ENCODE assay signal across 19 mouse cellular contexts in genomic region chr11:89356018-89356417, GRCm38 (mm10). TPM values are rescaled to one million over a fixed set of nuclear protein-coding genes. Genes with fewer than 3 reads are reported as not detected.
A peak's percentile ranks its signal among the peaks of the same experiment; 100 is the strongest.
DNase-seq lines count a peak whose midpoint lies in the region; ATAC-seq and TF ChIP-seq lines count a peak whose summit lies in the region.
"Had no signal": no experiment of that assay in that cellular context is flagged by ENCODE, and none has a peak within 500 bp of the region (broad histone marks: within the 10 kb centered on the region; RNA-seq: fewer than 3 reads in every experiment).

No protein-coding gene starts in this region.

- no peak for DNase-seq in forebrain, embryonic 10.5 days (ENCODE audit: extremely low spot score, low spot score)
- no peak for DNase-seq in forebrain, postnatal 0 days
- DNase-seq in heart, adult 9 months (ENCODE audit: low spot score in 2 of 2): no peak
- no peak for DNase-seq in midbrain, embryonic 10.5 days (ENCODE audit: low spot score)
- no peak for DNase-seq in midbrain, postnatal 0 days (ENCODE audit: low spot score)
- no peak for DNase-seq in thymus, postnatal 10 days (ENCODE audit: low spot score in 2 of 2)
- DNase-seq: adrenal gland, postnatal 10 days; cerebellum, adult 11-12 months; cerebellum, adult 9-10 months; cerebellum, postnatal 25 days; gastrocnemius, postnatal 14 days; heart, postnatal 14 days had no signal

- ATAC-seq in forebrain, postnatal 0 days: no peak
- ATAC-seq in heart, embryonic 13.5 days (ENCODE audit: extremely low read depth, insufficient number of reproducible peaks, low FRiP score, low TSS enrichment): no peak
- no peak for ATAC-seq in midbrain, postnatal 0 days (ENCODE audit: low FRiP score)
- peak; percentile 58 for ATAC-seq in midbrain, embryonic 13.5 days
- ATAC-seq: forebrain, embryonic 16.5 days had no signal

- peak overlapping the region; percentile 56 for H3K27ac ChIP-seq in forebrain, embryonic 10.5 days
- no peak overlapping the region for H3K27ac ChIP-seq in forebrain, postnatal 0 days (ENCODE audit: low read depth, low read length)
- H3K27ac ChIP-seq in heart, embryonic 13.5 days (replicated peaks): no peak overlapping the region
- H3K27ac ChIP-seq in midbrain, embryonic 10.5 days (replicated peaks): peak overlapping the region; percentile 61
- no peak overlapping the region for H3K27ac ChIP-seq in midbrain, postnatal 0 days (ENCODE audit: low read depth, low read length)
- no peak overlapping the region for H3K27ac ChIP-seq in midbrain, embryonic 13.5 days
- H3K27ac ChIP-seq: embryonic facial prominence, embryonic 13.5 days; heart, embryonic 15.5 days; hindbrain, embryonic 15.5 days had no signal

- H3K9ac ChIP-seq in forebrain, postnatal 0 days: no peak overlapping the region
- H3K9ac ChIP-seq in heart, embryonic 13.5 days: peak overlapping the region; percentile 14; the same call in 1 of the 2 replicates
- no peak overlapping the region for H3K9ac ChIP-seq in midbrain, postnatal 0 days (replicated peaks; ENCODE audit: low read length, poor library complexity, severe bottlenecking)
- no peak overlapping the region for H3K9ac ChIP-seq in midbrain, embryonic 13.5 days (replicated peaks)
- H3K9ac ChIP-seq: embryonic facial prominence, embryonic 13.5 days; heart, embryonic 15.5 days; hindbrain, embryonic 15.5 days had no signal

- H3K4me1 ChIP-seq in forebrain, embryonic 10.5 days: peaks cover 28% of the 10 kb centered on the region
- H3K4me1 ChIP-seq in forebrain, postnatal 0 days (ENCODE audit: insufficient read depth): no peaks in the 10 kb centered on the region
- peaks cover 25% of the 10 kb centered on the region for H3K4me1 ChIP-seq in heart, embryonic 13.5 days
- H3K4me1 ChIP-seq in midbrain, embryonic 10.5 days: peaks cover 16% of the 10 kb centered on the region
- 0 out of 2 replicates have a peak, but pooled peaks cover 7% of the 10 kb centered on the region for H3K4me1 ChIP-seq in midbrain, postnatal 0 days (ENCODE audit: insufficient read depth, low read length)
- peaks cover 13% of the 10 kb centered on the region for H3K4me1 ChIP-seq in midbrain, embryonic 13.5 days (replicated peaks)
- H3K4me1 ChIP-seq: hindbrain, embryonic 15.5 days had no signal

- H3K4me3 ChIP-seq in forebrain, embryonic 10.5 days: no peak overlapping the region
- H3K4me3 ChIP-seq in forebrain, postnatal 0 days (ENCODE audit: low read depth, low read length): no peak overlapping the region
- no peak overlapping the region for H3K4me3 ChIP-seq in heart, embryonic 13.5 days
- H3K4me3 ChIP-seq in midbrain, embryonic 10.5 days: no peak overlapping the region
- H3K4me3 ChIP-seq in midbrain, postnatal 0 days (ENCODE audit: low read depth, low read length): no peak overlapping the region
- no peak overlapping the region for H3K4me3 ChIP-seq in midbrain, embryonic 13.5 days (replicated peaks)
- H3K4me3 ChIP-seq: embryonic facial prominence, embryonic 13.5 days; heart, embryonic 15.5 days; hindbrain, embryonic 15.5 days had no signal

- no peaks in the 10 kb centered on the region for H3K9me3 ChIP-seq in forebrain, embryonic 10.5 days
- no peaks in the 10 kb centered on the region for H3K9me3 ChIP-seq in forebrain, postnatal 0 days (ENCODE audit: low read length)
- H3K9me3 ChIP-seq in heart, embryonic 13.5 days: no peaks in the 10 kb centered on the region
- no peaks in the 10 kb centered on the region for H3K9me3 ChIP-seq in midbrain, embryonic 10.5 days (replicated peaks)
- no peaks in the 10 kb centered on the region for H3K9me3 ChIP-seq in midbrain, postnatal 0 days (ENCODE audit: low read length)
- H3K9me3 ChIP-seq in midbrain, embryonic 13.5 days: no peaks in the 10 kb centered on the region
- H3K9me3 ChIP-seq: embryonic facial prominence, embryonic 13.5 days; heart, embryonic 15.5 days; hindbrain, embryonic 15.5 days had no signal

- no peak for TF ChIP-seq CTCF in forebrain, postnatal 0 days (IDR thresholded peaks at IDR 0.05; ENCODE audit: low read depth)
- no peak for TF ChIP-seq CTCF in midbrain, postnatal 0 days (IDR thresholded peaks at IDR 0.05)

- H3K4me2 ChIP-seq in forebrain, postnatal 0 days (ENCODE audit: low read depth): no peak overlapping the region
- H3K4me2 ChIP-seq in heart, embryonic 13.5 days: no peak overlapping the region
- H3K4me2 ChIP-seq in midbrain, postnatal 0 days (ENCODE audit: low read depth, low read length, poor library complexity, severe bottlenecking): no peak overlapping the region
- no peak overlapping the region for H3K4me2 ChIP-seq in midbrain, embryonic 13.5 days (replicated peaks)
- H3K4me2 ChIP-seq: embryonic facial prominence, embryonic 13.5 days; heart, embryonic 15.5 days; hindbrain, embryonic 15.5 days had no signal

- no peaks in the 10 kb centered on the region for H3K36me3 ChIP-seq in forebrain, embryonic 10.5 days (replicated peaks)
- H3K36me3 ChIP-seq in forebrain, postnatal 0 days (ENCODE audit: insufficient read depth): no peaks in the 10 kb centered on the region
- no peaks in the 10 kb centered on the region for H3K36me3 ChIP-seq in heart, embryonic 13.5 days
- H3K36me3 ChIP-seq in midbrain, embryonic 10.5 days: no peaks in the 10 kb centered on the region
- H3K36me3 ChIP-seq in midbrain, postnatal 0 days (ENCODE audit: insufficient read depth, low read length): no peaks in the 10 kb centered on the region
- H3K36me3 ChIP-seq in midbrain, embryonic 13.5 days: no peaks in the 10 kb centered on the region
- H3K36me3 ChIP-seq: embryonic facial prominence, embryonic 13.5 days; heart, embryonic 15.5 days; hindbrain, embryonic 15.5 days had no signal

- H3K27me3 ChIP-seq in forebrain, embryonic 10.5 days (ENCODE audit: poor library complexity, severe bottlenecking): no peaks in the 10 kb centered on the region
- H3K27me3 ChIP-seq in forebrain, postnatal 0 days (ENCODE audit: insufficient read depth, low read length): no peaks in the 10 kb centered on the region
- no peaks in the 10 kb centered on the region for H3K27me3 ChIP-seq in heart, embryonic 13.5 days (replicated peaks)
- no peaks in the 10 kb centered on the region for H3K27me3 ChIP-seq in midbrain, embryonic 10.5 days (ENCODE audit: low read depth, poor library complexity, severe bottlenecking)
- H3K27me3 ChIP-seq in midbrain, postnatal 0 days (ENCODE audit: insufficient read depth, low read length): no peaks in the 10 kb centered on the region
- H3K27me3 ChIP-seq in midbrain, embryonic 13.5 days: no peaks in the 10 kb centered on the region
- H3K27me3 ChIP-seq: embryonic facial prominence, embryonic 13.5 days; heart, embryonic 15.5 days; hindbrain, embryonic 15.5 days had no signal

- WGBS in forebrain, embryonic 10.5 days: 58% methylated on average over 5 of the region's 5 CpGs
- 31% methylated on average over 5 of the region's 5 CpGs for WGBS in forebrain, postnatal 0 days
- 48% methylated on average over 5 of the region's 5 CpGs for WGBS in heart, embryonic 13.5 days
- 42% methylated on average over 5 of the region's 5 CpGs for WGBS in midbrain, embryonic 10.5 days
- WGBS in midbrain, postnatal 0 days: 30% methylated on average over 5 of the region's 5 CpGs
- 35% methylated on average over 5 of the region's 5 CpGs for WGBS in midbrain, embryonic 13.5 days

RNA-seq across cellular contexts. Expression of gene Nog, which starts 53.9 kb away (rescaled TPM):
- 3.5 and 3.6 TPM in 2 replicates for polyA plus RNA-seq in forebrain, embryonic 10.5 days (2016; fragmentation: Nextera tagmentation; extraction: Ambion mirVana)
- 13.3 and 15.2 TPM in 2 replicates for total RNA-seq in forebrain, postnatal 0 days (2014; rRNA removed)
- 5.2 TPM in 2 replicates for polyA plus RNA-seq in forebrain, postnatal 0 days (2015; fragmentation: Nextera tagmentation; extraction: Ambion mirVana)
- polyA plus RNA-seq in heart, embryonic 13.5 days (2015; fragmentation: Nextera tagmentation; extraction: Ambion mirVana): 0.47 and 0.55 TPM in 2 replicates
- polyA plus RNA-seq in midbrain, embryonic 10.5 days (2016; fragmentation: Nextera tagmentation; extraction: Ambion mirVana): 2.1 and 3.3 TPM in 2 replicates
- total RNA-seq in midbrain, postnatal 0 days (2014; rRNA removed): 16.5 and 22.7 TPM in 2 replicates
- polyA plus RNA-seq in midbrain, postnatal 0 days (2015; fragmentation: Nextera tagmentation; extraction: Ambion mirVana): 5.8 and 6.6 TPM in 2 replicates
- polyA plus RNA-seq in midbrain, embryonic 13.5 days (2015; fragmentation: Nextera tagmentation; extraction: Ambion mirVana): 2.7 and 3.2 TPM in 2 replicates
- total RNA-seq: MEL had no signal

Comparison
In these comparisons a context has a peak if more than half of its experiments do, and no peak if none do; other contexts are left out.
1. H3K27ac ChIP-seq: peak in forebrain, embryonic 10.5 days (single experiment) and midbrain, embryonic 10.5 days (single experiment); none in forebrain, postnatal 0 days (single experiment), heart, embryonic 13.5 days (single experiment), midbrain, postnatal 0 days (single experiment) and midbrain, embryonic 13.5 days (single experiment).